Comparison of ENCODE assay signal across 7 mouse cellular contexts in genomic region chr15:88732405-88733020, GRCm38 (mm10). TPM values are rescaled to one million over a fixed set of nuclear protein-coding genes. Genes with fewer than 3 reads are reported as not detected.
DNase-seq lines count a peak whose midpoint lies in the region; ATAC-seq lines count a peak whose summit lies in the region.

No protein-coding gene starts in this region.

- peak overlapping the region; percentile 100 for H3K4me3 ChIP-seq in forebrain, embryonic 13.5 days
- H3K4me3 ChIP-seq in liver, embryonic 13.5 days (replicated peaks) = peak overlapping the region; percentile 95
- H3K4me3 ChIP-seq in stomach, embryonic 15.5 days (replicated peaks) = peak overlapping the region; percentile 79

- intact Hi-C loops in gastrocnemius, postnatal 36 days (cut with DNase I) = no loop called here

- no peaks in the 10 kb centered on the region for H3K27me3 ChIP-seq in forebrain, embryonic 13.5 days
- no peaks in the 10 kb centered on the region for H3K27me3 ChIP-seq in liver, embryonic 13.5 days
- no peaks in the 10 kb centered on the region for H3K27me3 ChIP-seq in stomach, embryonic 15.5 days (replicated peaks)

- peaks cover 28% of the 10 kb centered on the region for H3K4me1 ChIP-seq in forebrain, embryonic 13.5 days
- H3K4me1 ChIP-seq in liver, embryonic 13.5 days (replicated peaks) = peaks cover 48% of the 10 kb centered on the region
- H3K4me1 ChIP-seq in stomach, embryonic 15.5 days = peaks cover 15% of the 10 kb centered on the region

- H3K9ac ChIP-seq in forebrain, embryonic 13.5 days = peak overlapping the region; percentile 99
- peak overlapping the region; percentile 98 for H3K9ac ChIP-seq in liver, embryonic 13.5 days
- H3K9ac ChIP-seq in stomach, embryonic 15.5 days = peak overlapping the region; percentile 98; the same call in 1 of the 2 replicates

- H3K4me2 ChIP-seq in forebrain, embryonic 13.5 days = peak overlapping the region; percentile 91
- H3K4me2 ChIP-seq in liver, embryonic 13.5 days = peak overlapping the region; percentile 83
- peak overlapping the region; percentile 71 for H3K4me2 ChIP-seq in stomach, embryonic 15.5 days

- no peaks in the 10 kb centered on the region for H3K9me3 ChIP-seq in forebrain, embryonic 13.5 days (replicated peaks)
- H3K9me3 ChIP-seq in liver, embryonic 13.5 days (replicated peaks) = no peaks in the 10 kb centered on the region
- H3K9me3 ChIP-seq in stomach, embryonic 15.5 days = no peaks in the 10 kb centered on the region

- WGBS in forebrain, embryonic 13.5 days = 26% methylated on average over 15 of the region's 15 CpGs
- WGBS in liver, embryonic 13.5 days (ENCODE audit: insufficient replicate concordance) = 9% methylated on average over 15 of the region's 15 CpGs
- 13% methylated on average over 15 of the region's 15 CpGs for WGBS in stomach, embryonic 15.5 days

- no peak overlapping the region for H3K27ac ChIP-seq in forebrain, embryonic 13.5 days
- peak overlapping the region; percentile 87 for H3K27ac ChIP-seq in liver, embryonic 13.5 days
- peak overlapping the region; percentile 89 for H3K27ac ChIP-seq in stomach, embryonic 15.5 days

- H3K36me3 ChIP-seq in forebrain, embryonic 13.5 days (ENCODE audit: poor library complexity, severe bottlenecking) = peaks cover 27% of the 10 kb centered on the region
- H3K36me3 ChIP-seq in liver, embryonic 13.5 days = peaks cover 32% of the 10 kb centered on the region
- peaks cover 21% of the 10 kb centered on the region for H3K36me3 ChIP-seq in stomach, embryonic 15.5 days

- ATAC-seq in forebrain, embryonic 13.5 days = no peak
- no peak for ATAC-seq in liver, embryonic 13.5 days (ENCODE audit: low read depth)
- no peak for ATAC-seq in stomach, embryonic 15.5 days (ENCODE audit: insufficient read depth, low FRiP score, low read depth)

- DNase-seq in 3T3-L1 (ENCODE audit: low read depth, low spot score) = peak; percentile 20
- DNase-seq in 416B (ENCODE audit: low read depth) = peak; percentile 68
- no peak for DNase-seq in liver, embryonic 13.5 days
- no peak for DNase-seq in urinary bladder, postnatal 4 days (ENCODE audit: low spot score in 2 of 2)
- no peak for DNase-seq in gastrocnemius, postnatal 36 days

RNA-seq across cellular contexts. Expression of gene Brd1, which starts 1.5 kb away (rescaled TPM):
- 30.5 TPM in 2 replicates for polyA plus RNA-seq in forebrain, embryonic 13.5 days (2015; fragmentation: Nextera tagmentation; extraction: Ambion mirVana)
- polyA plus RNA-seq in liver, embryonic 13.5 days (2015; fragmentation: Nextera tagmentation; extraction: Ambion mirVana) = 5.5 and 6.0 TPM in 2 replicates
- 17.8 and 19.9 TPM in 2 replicates for polyA plus RNA-seq in stomach, embryonic 15.5 days (2015; fragmentation: Nextera tagmentation; extraction: Ambion mirVana)
- 10 to 100 TPM; 21.0 to 22.3 TPM for total RNA-seq in gastrocnemius, postnatal 36 days (2021)

RNA-seq across cellular contexts. Expression of gene Zbed4, which starts 18.9 kb away (rescaled TPM):
- 29.1 and 31.6 TPM in 2 replicates for polyA plus RNA-seq in forebrain, embryonic 13.5 days (2015; fragmentation: Nextera tagmentation; extraction: Ambion mirVana)
- 10.5 and 13.3 TPM in 2 replicates for polyA plus RNA-seq in liver, embryonic 13.5 days (2015; fragmentation: Nextera tagmentation; extraction: Ambion mirVana)
- 13.6 and 14.8 TPM in 2 replicates for polyA plus RNA-seq in stomach, embryonic 15.5 days (2015; fragmentation: Nextera tagmentation; extraction: Ambion mirVana)
- 10 to 100 TPM; 10.7 to 11.1 TPM for total RNA-seq in gastrocnemius, postnatal 36 days (2021)

Comparison
In these comparisons a context has a peak if more than half of its experiments do, and no peak if none do; other contexts are left out.
1. DNase-seq: peak in 3T3-L1 (single experiment) and 416B (single experiment); none in liver, embryonic 13.5 days (single experiment), urinary bladder, postnatal 4 days (0 of 2) and gastrocnemius, postnatal 36 days (0 of 2).
2. Peak in every context shown above with its lines, with median percentiles within 50 percentile points of each other: H3K4me2 ChIP-seq, H3K4me3 ChIP-seq and H3K9ac ChIP-seq.